Mouse (Mus musculus): ENCODE measurements around the gene 2410137M14Rik. TPM values are rescaled to one million over a fixed set of nuclear protein-coding genes. Genes with fewer than 3 reads are reported as not detected.

The 2410137M14Rik gene
- total and polyA plus RNA-seq, 2 experiments from 2014 or later, result 0.36 to 0.38 TPM

GRCm38 (mm10) chr17:36942791-36943471 lies 38.1 kb downstream of the 2410137M14Rik start, which contains the start of gene Rnf39:
Rnf39 (plus strand) TSS chr17:36942918.
- Histone ChIP-seq H3K27me3 (ENCODE audit: insufficient read depth, low read length) (peaks cover 13% of the 10 kb centered on the region), H3K4me2 (ENCODE audit: low read depth) (peak within 1 kb of the TSS; percentile 61), H3K27ac (ENCODE audit: low read depth, low read length) (no peak within 1 kb of the TSS), H3K9ac (peak within 1 kb of the TSS; percentile 45), H3K4me3 (ENCODE audit: low read depth, low read length) (peak within 1 kb of the TSS; percentile 36), H3K4me1 (ENCODE audit: insufficient read depth) (no peaks in the 10 kb centered on the region; the same call in 1 of the 2 replicates), H3K9me3 (ENCODE audit: low read length) (no peaks in the 10 kb centered on the region), H3K36me3 (ENCODE audit: insufficient read depth) (no peaks in the 10 kb centered on the region)
- DNase-seq, result no peak
- WGBS, result 4% methylated on average over 58 of the region's 59 CpGs
- TF ChIP-seq CTCF (IDR thresholded peaks at IDR 0.05; ENCODE audit: low read depth), result no peak
- ATAC-seq, result no peak

- peaks cover 13% of the 10 kb centered on the region for H3K27me3 ChIP-seq (ENCODE audit: insufficient read depth, low read length)
- TF ChIP-seq CTCF (IDR thresholded peaks at IDR 0.05; ENCODE audit: low read depth), result no peak
- ATAC-seq (no peak), DNase-seq (no peak)
- H3K4me3 ChIP-seq (ENCODE audit: low read depth, low read length), result no peak overlapping the region; the same call in 1 of the 2 replicates
- no peak overlapping the region for H3K27ac ChIP-seq (ENCODE audit: low read depth, low read length)
- H3K4me1 ChIP-seq (ENCODE audit: insufficient read depth), result no peaks in the 10 kb centered on the region; the same call in 1 of the 2 replicates
- no peaks in the 10 kb centered on the region for H3K36me3 ChIP-seq (ENCODE audit: insufficient read depth)
- 40% methylated on average over 10 of the region's 10 CpGs for WGBS
- H3K9ac ChIP-seq, result 0 out of 2 replicates have a peak overlapping the region, but pooled peaks have one; percentile 45
- peak overlapping the region; percentile 61; the same call in 1 of the 2 replicates for H3K4me2 ChIP-seq (ENCODE audit: low read depth)
- no peaks in the 10 kb centered on the region for H3K9me3 ChIP-seq (ENCODE audit: low read length)
Measured at GRCm38 (mm10) chr17:36942391-36942790, 38.6 kb downstream of the 2410137M14Rik start.

GRCm38 (mm10) chr17:36938056-36938455 lies 43.0 kb downstream of the 2410137M14Rik start:
- TF ChIP-seq CTCF (IDR thresholded peaks at IDR 0.05; ENCODE audit: low read depth), result no peak
- H3K27ac ChIP-seq (ENCODE audit: low read depth, low read length), result no peak overlapping the region
- no peaks in the 10 kb centered on the region for H3K9me3 ChIP-seq (ENCODE audit: low read length)
- no peak overlapping the region for H3K4me3 ChIP-seq (ENCODE audit: low read depth, low read length)
- no peaks in the 10 kb centered on the region for H3K4me1 ChIP-seq (ENCODE audit: insufficient read depth)
- H3K36me3 ChIP-seq (ENCODE audit: insufficient read depth), result no peaks in the 10 kb centered on the region
- no peak overlapping the region for H3K9ac ChIP-seq
- DNase-seq (no peak), ATAC-seq (no peak)
- H3K27me3 ChIP-seq (ENCODE audit: insufficient read depth, low read length), result peaks cover 9% of the 10 kb centered on the region
- WGBS, result 78% methylated on average over 2 of the region's 2 CpGs
- no peak overlapping the region for H3K4me2 ChIP-seq (ENCODE audit: low read depth)

- Histone ChIP-seq H3K4me3 (ENCODE audit: low read depth, low read length) (no peak overlapping the region), H3K4me1 (ENCODE audit: insufficient read depth) (no peaks in the 10 kb centered on the region), H3K27ac (ENCODE audit: low read depth, low read length) (no peak overlapping the region), H3K36me3 (ENCODE audit: insufficient read depth) (no peaks in the 10 kb centered on the region), H3K9ac (no peak overlapping the region), H3K4me2 (ENCODE audit: low read depth) (no peak overlapping the region), H3K27me3 (ENCODE audit: insufficient read depth, low read length) (no peaks in the 10 kb centered on the region), H3K9me3 (ENCODE audit: low read length) (no peaks in the 10 kb centered on the region)
- ATAC-seq, result no peak
- DNase-seq, result no peak
- 75% methylated on average over 2 of the region's 2 CpGs for WGBS
- no peak for TF ChIP-seq CTCF (IDR thresholded peaks at IDR 0.05; ENCODE audit: low read depth)
Measured at GRCm38 (mm10) chr17:36931806-36932205, 49.2 kb downstream of the 2410137M14Rik start.

DNA sequence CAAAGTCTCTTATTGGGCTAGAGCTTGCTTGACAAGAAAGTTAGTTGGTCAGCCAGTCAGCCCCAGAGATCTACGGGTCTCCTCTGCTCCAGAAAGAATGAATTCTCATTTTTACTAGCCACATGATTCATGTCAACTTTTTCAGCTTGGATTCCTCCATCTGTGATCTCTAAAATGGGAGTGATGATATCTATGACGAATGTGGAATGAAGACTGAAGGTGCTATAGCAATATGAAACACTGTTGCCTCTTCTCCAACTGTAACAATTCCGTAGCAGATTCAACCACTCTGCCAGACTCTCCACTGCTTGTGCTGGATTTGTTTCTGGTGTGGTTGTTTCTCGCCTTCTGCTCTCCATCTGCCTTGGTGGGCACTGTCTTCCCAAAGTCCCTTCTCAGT lies 49.9 kb downstream of the 2410137M14Rik start:
- WGBS, result 79% methylated on average over 4 of the region's 4 CpGs

DNA sequence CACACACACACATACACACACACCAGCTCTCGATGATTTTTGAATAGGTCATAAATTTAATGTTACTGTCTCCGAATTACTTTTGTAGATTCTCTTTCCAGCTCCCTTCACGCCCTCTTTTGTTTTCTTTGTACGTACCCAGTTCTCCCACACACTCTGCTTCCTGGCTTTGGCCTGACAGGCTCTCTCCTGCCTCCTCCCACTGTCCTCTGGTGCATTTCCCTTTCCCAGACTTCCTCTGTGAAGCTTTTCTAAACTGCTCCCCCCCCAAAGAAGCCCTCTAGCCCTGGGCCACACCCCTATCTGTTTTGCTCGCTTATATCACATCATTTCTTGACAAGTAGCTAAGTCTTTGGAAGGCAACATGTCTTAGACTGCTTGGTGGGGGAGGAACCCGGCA lies 50.8 kb downstream of the 2410137M14Rik start:
- no peaks in the 10 kb centered on the region for H3K4me1 ChIP-seq (ENCODE audit: insufficient read depth)
- WGBS, result 79% methylated on average over 6 of the region's 6 CpGs

More for the DNA sequence above, 49.9 kb downstream of the 2410137M14Rik start:
- H3K9me3 ChIP-seq (ENCODE audit: low read length), result no peaks in the 10 kb centered on the region
- no peaks in the 10 kb centered on the region for H3K36me3 ChIP-seq (ENCODE audit: insufficient read depth)
- H3K27ac ChIP-seq (ENCODE audit: low read depth, low read length), result no peak overlapping the region
- H3K4me1 ChIP-seq (ENCODE audit: insufficient read depth), result no peaks in the 10 kb centered on the region
- H3K9ac ChIP-seq, result no peak overlapping the region
- no peak overlapping the region for H3K4me3 ChIP-seq (ENCODE audit: low read depth, low read length)
- TF ChIP-seq CTCF (IDR thresholded peaks at IDR 0.05; ENCODE audit: low read depth), result no peak
- H3K27me3 ChIP-seq (ENCODE audit: insufficient read depth, low read length), result no peaks in the 10 kb centered on the region
- no peak for ATAC-seq
- DNase-seq, result no peak
- no peak overlapping the region for H3K4me2 ChIP-seq (ENCODE audit: low read depth)

DNA sequence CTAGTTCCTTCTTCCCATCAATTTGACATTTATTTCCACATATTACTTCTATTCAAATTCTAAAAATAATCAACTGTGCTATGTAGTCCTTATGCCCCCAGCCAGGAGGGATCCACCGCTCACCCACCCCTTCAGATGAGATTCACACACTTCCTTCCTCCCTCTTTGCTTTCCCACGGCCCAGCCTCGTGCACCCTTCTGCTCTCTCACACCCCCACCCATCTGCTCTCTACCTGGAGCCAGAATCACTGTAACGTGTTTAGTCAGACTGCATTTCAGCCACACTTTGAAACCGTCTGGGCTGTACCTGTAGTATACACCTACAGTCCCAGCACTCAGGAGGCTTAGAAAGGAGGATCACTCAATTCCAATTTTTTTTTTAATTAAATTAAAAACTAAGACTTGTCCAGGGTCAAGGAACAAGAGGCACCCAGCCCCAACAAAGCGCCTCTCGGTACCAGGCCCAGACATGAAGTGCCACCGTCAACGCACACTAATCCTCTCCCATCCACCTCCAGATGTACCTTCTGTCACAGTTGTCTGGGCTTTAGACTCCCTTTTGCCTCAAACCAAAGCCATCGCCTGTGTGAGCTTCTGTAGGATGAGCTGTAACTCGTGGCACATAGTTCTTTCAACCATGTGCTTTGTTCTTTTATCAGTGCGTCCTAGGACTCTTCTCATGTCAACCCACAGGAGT lies 51.7 kb downstream of the 2410137M14Rik start:
- no peak overlapping the region for H3K27ac ChIP-seq (ENCODE audit: low read depth, low read length)
- WGBS, result 77% methylated on average over 12 of the region's 12 CpGs
- no peak for DNase-seq
- ATAC-seq, result no peak
- no peaks in the 10 kb centered on the region for H3K9me3 ChIP-seq (ENCODE audit: low read length)
- H3K36me3 ChIP-seq (ENCODE audit: insufficient read depth), result no peaks in the 10 kb centered on the region
- H3K27me3 ChIP-seq (ENCODE audit: insufficient read depth, low read length), result no peaks in the 10 kb centered on the region
- H3K4me3 ChIP-seq (ENCODE audit: low read depth, low read length), result no peak overlapping the region
- no peak overlapping the region for H3K4me2 ChIP-seq (ENCODE audit: low read depth)
- no peak for TF ChIP-seq CTCF (IDR thresholded peaks at IDR 0.05; ENCODE audit: low read depth)
- H3K4me1 ChIP-seq (ENCODE audit: insufficient read depth), result no peaks in the 10 kb centered on the region
- H3K9ac ChIP-seq, result no peak overlapping the region

More for the DNA sequence above, 50.8 kb downstream of the 2410137M14Rik start:
- Histone ChIP-seq H3K4me2 (ENCODE audit: low read depth) (no peak overlapping the region), H3K27ac (ENCODE audit: low read depth, low read length) (no peak overlapping the region), H3K9ac (no peak overlapping the region), H3K4me3 (ENCODE audit: low read depth, low read length) (no peak overlapping the region), H3K9me3 (ENCODE audit: low read length) (no peaks in the 10 kb centered on the region), H3K27me3 (ENCODE audit: insufficient read depth, low read length) (no peaks in the 10 kb centered on the region), H3K36me3 (ENCODE audit: insufficient read depth) (no peaks in the 10 kb centered on the region)
- no peak for ATAC-seq
- no peak for DNase-seq
- no peak for TF ChIP-seq CTCF (IDR thresholded peaks at IDR 0.05; ENCODE audit: low read depth)

Other genes with a start within 250 kb of the 2410137M14Rik start
- gene H2-M10.5, start 208.3 kb downstream of the 2410137M14Rik start, total RNA-seq (2014; rRNA removed), result not detected in 2 replicates
- gene H2-M10.5, start 208.3 kb downstream of the 2410137M14Rik start, polyA plus RNA-seq (2015; fragmentation: Nextera tagmentation; extraction: Ambion mirVana), result not detected in 2 replicates
- not detected in 2 replicates for gene H2-M10.6, start 169.1 kb downstream of the 2410137M14Rik start, total RNA-seq (2014; rRNA removed)
- not detected in 2 replicates for gene H2-M10.6, start 169.1 kb downstream of the 2410137M14Rik start, polyA plus RNA-seq (2015; fragmentation: Nextera tagmentation; extraction: Ambion mirVana)
- 19.3 and 30.6 TPM in 2 replicates for gene Trim26, start 144.1 kb downstream of the 2410137M14Rik start, total RNA-seq (2014; rRNA removed)
- 21.3 and 36.6 TPM in 2 replicates for gene Trim26, start 144.1 kb downstream of the 2410137M14Rik start, polyA plus RNA-seq (2015; fragmentation: Nextera tagmentation; extraction: Ambion mirVana)
- 0.15 and 0.19 TPM in 2 replicates for gene Trim15, start 114.0 kb downstream of the 2410137M14Rik start, total RNA-seq (2014; rRNA removed)
- gene Trim15, start 114.0 kb downstream of the 2410137M14Rik start, polyA plus RNA-seq (2015; fragmentation: Nextera tagmentation; extraction: Ambion mirVana), result 0.23 and 0.31 TPM in 2 replicates
- gene Trim10, start 111.7 kb downstream of the 2410137M14Rik start, total RNA-seq (2014; rRNA removed), result 0.15 TPM in 1 of 2 replicates, not detected in the other
- gene Trim10, start 111.7 kb downstream of the 2410137M14Rik start, polyA plus RNA-seq (2015; fragmentation: Nextera tagmentation; extraction: Ambion mirVana), result 0.14 and 0.22 TPM in 2 replicates
- 0.19 TPM in 1 of 2 replicates, not detected in the other for gene Trim40, start 91.1 kb downstream of the 2410137M14Rik start, total RNA-seq (2014; rRNA removed)
- 0.12 TPM in 1 of 2 replicates, not detected in the other for gene Trim40, start 91.1 kb downstream of the 2410137M14Rik start, polyA plus RNA-seq (2015; fragmentation: Nextera tagmentation; extraction: Ambion mirVana)
- gene Trim31, start 83.1 kb downstream of the 2410137M14Rik start, total RNA-seq (2014; rRNA removed), result not detected in 2 replicates
- 0.06 TPM in 1 of 2 replicates, not detected in the other for gene Trim31, start 83.1 kb downstream of the 2410137M14Rik start, polyA plus RNA-seq (2015; fragmentation: Nextera tagmentation; extraction: Ambion mirVana)
- gene Rnf39, start 38.3 kb downstream of the 2410137M14Rik start, total RNA-seq (2014; rRNA removed), result 1.8 and 2.5 TPM in 2 replicates
- gene Rnf39, start 38.3 kb downstream of the 2410137M14Rik start, polyA plus RNA-seq (2015; fragmentation: Nextera tagmentation; extraction: Ambion mirVana), result 1.1 and 2.4 TPM in 2 replicates
- gene Ppp1r11, start 29.5 kb downstream of the 2410137M14Rik start, total RNA-seq (2014; rRNA removed), result 72.3 and 82.2 TPM in 2 replicates
- gene Ppp1r11, start 29.5 kb downstream of the 2410137M14Rik start, polyA plus RNA-seq (2015; fragmentation: Nextera tagmentation; extraction: Ambion mirVana), result 157 and 183 TPM in 2 replicates
- 28.6 and 35.0 TPM in 2 replicates for gene Znrd1, start 22.7 kb downstream of the 2410137M14Rik start, total RNA-seq (2014; rRNA removed)
- 48.8 and 56.5 TPM in 2 replicates for gene Znrd1, start 22.7 kb downstream of the 2410137M14Rik start, polyA plus RNA-seq (2015; fragmentation: Nextera tagmentation; extraction: Ambion mirVana)
- gene Znrd1as, start 22.6 kb downstream of the 2410137M14Rik start, total RNA-seq (2014; rRNA removed), result 2.0 and 3.4 TPM in 2 replicates
- gene Znrd1as, start 22.6 kb downstream of the 2410137M14Rik start, polyA plus RNA-seq (2015; fragmentation: Nextera tagmentation; extraction: Ambion mirVana), result 2.6 and 3.7 TPM in 2 replicates
- gene H2-M5, start 8.3 kb upstream of the 2410137M14Rik start, total RNA-seq (2014; rRNA removed), result 3.5 and 4.2 TPM in 2 replicates
- gene H2-M5, start 8.3 kb upstream of the 2410137M14Rik start, polyA plus RNA-seq (2015; fragmentation: Nextera tagmentation; extraction: Ambion mirVana), result 0.52 and 1.5 TPM in 2 replicates
- gene Zfp57, start 19.9 kb upstream of the 2410137M14Rik start, total RNA-seq (2014; rRNA removed), result 208 and 220 TPM in 2 replicates
- gene Zfp57, start 19.9 kb upstream of the 2410137M14Rik start, polyA plus RNA-seq (2015; fragmentation: Nextera tagmentation; extraction: Ambion mirVana), result 113 and 148 TPM in 2 replicates
- gene Mog, start 42.2 kb upstream of the 2410137M14Rik start, total RNA-seq (2014; rRNA removed), result not detected in 2 replicates
- gene Mog, start 42.2 kb upstream of the 2410137M14Rik start, polyA plus RNA-seq (2015; fragmentation: Nextera tagmentation; extraction: Ambion mirVana), result 0.53 and 1.1 TPM in 2 replicates
- gene Gabbr1, start 64.7 kb upstream of the 2410137M14Rik start, total RNA-seq (2014; rRNA removed), result 353 and 416 TPM in 2 replicates
- gene Gabbr1, start 64.7 kb upstream of the 2410137M14Rik start, polyA plus RNA-seq (2015; fragmentation: Nextera tagmentation; extraction: Ambion mirVana), result 58.1 and 80.1 TPM in 2 replicates
- not detected in 2 replicates for gene Olfr90, start 107.3 kb upstream of the 2410137M14Rik start, total RNA-seq (2014; rRNA removed)
- gene Olfr90, start 107.3 kb upstream of the 2410137M14Rik start, polyA plus RNA-seq (2015; fragmentation: Nextera tagmentation; extraction: Ambion mirVana), result not detected in 2 replicates
- not detected in 2 replicates for gene Olfr91, start 117.0 kb upstream of the 2410137M14Rik start, total RNA-seq (2014; rRNA removed)
- gene Olfr91, start 117.0 kb upstream of the 2410137M14Rik start, polyA plus RNA-seq (2015; fragmentation: Nextera tagmentation; extraction: Ambion mirVana), result not detected in 2 replicates
- gene Olfr92, start 138.9 kb upstream of the 2410137M14Rik start, total RNA-seq (2014; rRNA removed), result not detected in 2 replicates
- gene Olfr92, start 138.9 kb upstream of the 2410137M14Rik start, polyA plus RNA-seq (2015; fragmentation: Nextera tagmentation; extraction: Ambion mirVana), result not detected in 2 replicates
- not detected in 2 replicates for gene Olfr93, start 180.3 kb upstream of the 2410137M14Rik start, total RNA-seq (2014; rRNA removed)
- gene Olfr93, start 180.3 kb upstream of the 2410137M14Rik start, polyA plus RNA-seq (2015; fragmentation: Nextera tagmentation; extraction: Ambion mirVana), result not detected in 2 replicates
- gene Ubd, start 212.7 kb upstream of the 2410137M14Rik start, total RNA-seq (2014; rRNA removed), result not detected in 2 replicates
- gene Ubd, start 212.7 kb upstream of the 2410137M14Rik start, polyA plus RNA-seq (2015; fragmentation: Nextera tagmentation; extraction: Ambion mirVana), result not detected in 2 replicates
- not detected in 2 replicates for gene Olfr94, start 219.8 kb upstream of the 2410137M14Rik start, total RNA-seq (2014; rRNA removed)
- not detected in 2 replicates for gene Olfr94, start 219.8 kb upstream of the 2410137M14Rik start, polyA plus RNA-seq (2015; fragmentation: Nextera tagmentation; extraction: Ambion mirVana)
- 0.05 TPM in 1 of 2 replicates, not detected in the other for gene Olfr95, start 231.9 kb upstream of the 2410137M14Rik start, total RNA-seq (2014; rRNA removed)
- gene Olfr95, start 231.9 kb upstream of the 2410137M14Rik start, polyA plus RNA-seq (2015; fragmentation: Nextera tagmentation; extraction: Ambion mirVana), result not detected in 2 replicates
- not detected in 2 replicates for gene Olfr96, start 238.9 kb upstream of the 2410137M14Rik start, total RNA-seq (2014; rRNA removed)
- not detected in 2 replicates for gene Olfr96, start 238.9 kb upstream of the 2410137M14Rik start, polyA plus RNA-seq (2015; fragmentation: Nextera tagmentation; extraction: Ambion mirVana)

Measured in forebrain, postnatal 0 days (tissue).